Mouse (Mus musculus) embryonic facial prominence, embryonic 14.5 days (tissue): ENCODE results near the gene Mettl8. TPM values are rescaled to one million over a fixed set of nuclear protein-coding genes. Genes with fewer than 3 reads are reported as not detected.
A peak's percentile ranks its signal among the peaks of the same experiment; 100 is the strongest.

Source experiments
- ATAC-seq: fragments of 200-750 bp; cut with Nextera tagmentation; 2 replicates; pipeline ENCODE4 v1.8.0; 2017; ENCODE audit warnings: low read depth, moderate number of reproducible peaks, moderate TSS enrichment
- DNase-seq: peaks from one replicate; pipeline ENCODE4 v3.0.0-alpha.2; 2015; ENCODE audit warnings: low spot score
- H3K27ac ChIP-seq: fragments of 300-500 bp; sonication (generic); replicated peaks from 2 replicates; pipeline ENCODE4 v1.5.1; 2014; ENCODE audit warnings: low read depth, mild to moderate bottlenecking, low read length, moderate library complexity
- H3K27me3 ChIP-seq: fragments of 300-500 bp; sonication (generic); replicated peaks from 2 replicates; pipeline ENCODE4 v1.6.1; 2014; ENCODE audit warnings: low read length; ENCODE audit not compliant: control insufficient read depth, insufficient read depth
- H3K36me3 ChIP-seq: fragments of 300-500 bp; sonication (generic); 2 replicates; pipeline ENCODE4 v1.6.1; 2014; ENCODE audit warnings: low read length, mixed read lengths; ENCODE audit not compliant: control insufficient read depth, insufficient read depth
- H3K4me1 ChIP-seq: fragments of 300-500 bp; sonication (generic); 2 replicates; pipeline ENCODE4 v1.6.1; 2014; ENCODE audit warnings: antibody characterized with exemption, low read length; ENCODE audit not compliant: control insufficient read depth, insufficient read depth
- H3K4me2 ChIP-seq: fragments of 300-500 bp; sonication (generic); 2 replicates; pipeline ENCODE4 v1.6.1; 2014; ENCODE audit warnings: low read depth, mild to moderate bottlenecking, low read length, moderate library complexity, mixed read lengths
- H3K4me3 ChIP-seq: fragments of 300-500 bp; sonication (generic); 2 replicates; pipeline ENCODE4 v1.5.1; 2014; ENCODE audit warnings: low read depth, mild to moderate bottlenecking, low read length
- H3K9ac ChIP-seq: fragments of 300-500 bp; sonication (generic); 2 replicates; pipeline ENCODE4 v1.6.1; 2014; ENCODE audit warnings: low read depth, mild to moderate bottlenecking, low read length, moderate library complexity, mixed read lengths
- H3K9me3 ChIP-seq: fragments of 300-500 bp; sonication (generic); 2 replicates; pipeline ENCODE4 v1.6.1; 2016; ENCODE audit warnings: low read length; ENCODE audit not compliant: control insufficient read depth
- WGBS: fragments of 180-500 bp; shearing (Covaris S2); extraction: QIAGEN DNeasy Blood & Tissue Kit; methylation state at CpG from one replicate; pipeline ENCODE4 v1.1.7; 2014; 5-methylcytosine and 5-hydroxymethylcytosine counted together
- polyA plus RNA-seq: library from polyadenylated mRNA; unstranded; fragments of >200 nt; fragmentation: Nextera tagmentation; extraction: Ambion mirVana; gene quantifications from 2 replicates; pipeline ENCODE4 v1.2.1, GENCODE M21; 2014

The Mettl8 gene
- polyA plus RNA-seq, 1 experiment from 2014 or later: 14.9 TPM

DNA sequence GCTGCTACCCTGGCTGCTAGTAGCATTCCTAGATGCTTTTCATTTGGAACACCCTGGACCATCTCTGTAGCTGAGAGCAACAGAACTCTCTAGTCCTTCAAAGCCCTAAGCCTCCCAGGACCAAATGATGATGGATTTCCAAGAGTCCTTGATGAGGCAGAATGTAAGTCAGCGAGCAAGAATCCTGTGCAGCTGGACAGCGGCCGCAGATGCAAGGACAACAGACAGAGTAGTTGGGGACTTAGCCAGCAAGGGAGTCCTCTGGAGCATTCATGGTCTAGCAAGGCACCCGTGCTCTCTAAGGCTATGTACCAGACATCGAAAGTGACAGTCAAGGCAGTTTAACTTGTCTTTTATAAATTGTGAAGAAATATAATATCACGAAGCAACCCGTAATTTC lies 41.9 kb downstream of the Mettl8 start:
- H3K4me1 ChIP-seq: no peaks in the 10 kb centered on the region
- no peaks in the 10 kb centered on the region for H3K9me3 ChIP-seq
- WGBS: 94% methylated on average over 7 of the region's 7 CpGs
- no peak overlapping the region for H3K27ac ChIP-seq
- DNase-seq: no peak
- no peak overlapping the region for H3K4me2 ChIP-seq
- H3K4me3 ChIP-seq: no peak overlapping the region
- no peak for ATAC-seq
- H3K9ac ChIP-seq: no peak overlapping the region
- 0 out of 2 replicates have a peak, but pooled peaks cover 4% of the 10 kb centered on the region for H3K36me3 ChIP-seq
- H3K27me3 ChIP-seq: no peaks in the 10 kb centered on the region

DNA sequence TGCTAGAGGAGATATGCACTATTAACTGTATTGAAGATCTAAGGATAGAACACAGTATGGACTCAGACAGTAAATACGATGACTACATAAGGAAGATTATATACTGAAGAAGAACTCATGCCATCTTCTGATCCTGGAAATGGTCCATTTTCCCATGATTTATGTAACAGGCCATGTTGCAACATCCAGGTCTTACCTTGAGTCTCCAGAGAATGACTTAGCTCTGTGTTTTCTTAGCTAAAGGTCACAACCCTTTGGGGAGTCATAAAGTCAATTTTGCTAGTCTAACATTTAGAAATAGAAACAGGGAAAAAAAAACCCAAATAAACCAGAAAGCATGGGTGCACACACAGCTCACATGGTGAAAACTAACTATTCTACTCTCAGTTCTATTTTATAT lies 43.6 kb downstream of the Mettl8 start:
- ATAC-seq: no peak
- Histone ChIP-seq H3K27me3 (no peaks in the 10 kb centered on the region), H3K9me3 (no peaks in the 10 kb centered on the region), H3K4me1 (no peaks in the 10 kb centered on the region), H3K27ac (no peak overlapping the region), H3K36me3 (0 out of 2 replicates have a peak, but pooled peaks cover 4% of the 10 kb centered on the region), H3K4me3 (no peak overlapping the region), H3K4me2 (no peak overlapping the region), H3K9ac (no peak overlapping the region)
- 100% methylated on average over 1 of the region's 1 CpGs for WGBS
- no peak for DNase-seq

DNA sequence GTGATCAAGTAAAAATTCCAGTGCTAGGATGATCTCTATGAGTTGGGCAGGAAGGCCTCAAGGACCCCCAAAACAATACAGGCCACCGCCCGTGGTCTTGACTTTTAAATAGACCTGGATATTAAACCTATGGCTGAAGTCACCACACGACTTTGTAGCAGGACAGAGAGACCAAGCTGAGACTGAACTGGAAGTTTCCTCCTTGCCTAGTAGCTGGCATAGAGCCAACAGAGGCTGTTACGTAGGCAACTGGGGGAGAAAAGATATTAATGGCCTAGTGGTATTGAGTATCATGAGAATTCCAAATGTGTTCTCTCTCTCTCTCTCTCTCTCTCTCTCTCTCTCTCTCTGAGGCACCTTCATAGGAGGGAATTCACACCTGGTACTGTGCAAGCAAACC lies 51.0 kb downstream of the Mettl8 start:
- no peaks in the 10 kb centered on the region for H3K27me3 ChIP-seq
- no peak overlapping the region for H3K4me3 ChIP-seq
- ATAC-seq (peak; percentile 2; the same call in 1 of the 2 replicates), DNase-seq (peak; percentile 29)
- 80% methylated on average over 4 of the region's 4 CpGs for WGBS
- no peak overlapping the region for H3K4me2 ChIP-seq
- no peaks in the 10 kb centered on the region for H3K9me3 ChIP-seq
- no peak overlapping the region for H3K9ac ChIP-seq
- no peaks in the 10 kb centered on the region for H3K36me3 ChIP-seq
- H3K27ac ChIP-seq: no peak overlapping the region
- no peaks in the 10 kb centered on the region for H3K4me1 ChIP-seq

DNA sequence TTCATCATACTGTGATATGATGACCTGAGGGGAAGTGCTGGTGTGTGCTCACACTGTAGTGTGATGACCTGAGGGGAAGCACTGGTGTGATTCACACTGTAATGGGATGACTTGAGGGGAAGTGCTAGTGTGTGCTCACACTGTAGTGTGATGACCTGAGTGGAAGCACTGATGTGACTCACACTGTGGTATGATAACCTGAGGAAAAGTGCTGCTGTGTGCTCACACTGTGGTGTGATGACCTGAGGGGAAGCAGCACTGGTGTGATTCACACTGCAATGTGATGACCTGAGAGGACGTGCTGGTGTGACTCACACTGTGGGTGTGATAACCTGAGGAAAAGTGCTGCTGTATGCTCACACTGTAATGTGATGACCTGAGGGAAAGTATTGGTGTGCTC lies 52.9 kb downstream of the Mettl8 start:
- no peak for ATAC-seq
- Histone ChIP-seq H3K36me3 (no peaks in the 10 kb centered on the region), H3K9ac (no peak overlapping the region), H3K4me3 (no peak overlapping the region), H3K27me3 (no peaks in the 10 kb centered on the region), H3K9me3 (no peaks in the 10 kb centered on the region), H3K4me1 (no peaks in the 10 kb centered on the region), H3K27ac (no peak overlapping the region), H3K4me2 (no peak overlapping the region)
- 80% methylated on average over 1 of the region's 1 CpGs for WGBS
- no peak for DNase-seq

DNA sequence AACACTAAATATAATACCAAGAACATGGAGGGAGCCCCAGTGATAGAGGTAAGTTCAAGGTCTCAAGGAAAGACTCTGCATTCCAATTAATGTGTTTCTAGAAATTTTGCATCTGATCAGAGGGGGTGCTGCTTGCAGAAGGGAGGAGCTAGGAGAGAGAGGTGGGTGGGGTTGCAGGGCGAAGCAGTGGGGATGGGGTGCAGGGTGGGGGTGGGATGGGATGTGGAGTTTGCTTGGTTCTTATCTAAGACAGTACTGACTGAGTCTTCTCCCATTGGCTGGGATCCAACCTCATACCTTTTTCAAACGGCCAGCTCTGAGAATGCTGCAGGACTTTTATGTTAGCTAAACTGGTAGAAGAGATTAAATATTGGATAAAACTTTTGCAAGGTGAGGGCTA lies 56.6 kb downstream of the Mettl8 start:
- 70% methylated on average over 2 of the region's 2 CpGs for WGBS
- H3K4me1 ChIP-seq: no peaks in the 10 kb centered on the region; the same call in 1 of the 2 replicates
- no peaks in the 10 kb centered on the region for H3K27me3 ChIP-seq
- no peak for ATAC-seq
- H3K4me3 ChIP-seq: no peak overlapping the region
- H3K9ac ChIP-seq: no peak overlapping the region
- H3K4me2 ChIP-seq: no peak overlapping the region
- DNase-seq: no peak
- no peaks in the 10 kb centered on the region for H3K9me3 ChIP-seq
- H3K36me3 ChIP-seq: no peaks in the 10 kb centered on the region
- no peak overlapping the region for H3K27ac ChIP-seq

DNA sequence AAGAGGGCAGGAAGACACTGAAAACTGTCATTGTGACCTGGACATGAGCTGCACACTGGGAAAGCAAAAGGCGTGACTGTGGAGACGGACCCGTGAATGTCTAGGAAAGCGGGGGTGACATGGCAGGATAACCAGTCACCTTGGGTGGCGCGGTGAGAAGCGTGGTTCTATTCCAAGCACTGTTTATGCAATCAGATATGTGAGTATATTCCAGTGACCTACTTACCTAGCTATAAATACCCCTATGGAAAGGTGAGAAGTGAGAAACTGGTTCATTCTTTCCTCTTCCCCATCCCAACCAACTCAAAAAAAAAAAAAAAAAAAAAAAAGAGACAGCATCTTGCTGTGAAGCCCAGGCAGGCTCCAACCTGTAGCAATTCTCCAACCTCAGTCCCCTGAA lies 58.9 kb downstream of the Mettl8 start:
- DNase-seq: no peak
- Histone ChIP-seq H3K9ac (no peak overlapping the region), H3K36me3 (no peaks in the 10 kb centered on the region), H3K4me3 (no peak overlapping the region), H3K27me3 (no peaks in the 10 kb centered on the region), H3K4me2 (no peak overlapping the region), H3K9me3 (no peaks in the 10 kb centered on the region), H3K27ac (no peak overlapping the region), H3K4me1 (no peaks in the 10 kb centered on the region; the same call in 1 of the 2 replicates)
- WGBS: 91% methylated on average over 7 of the region's 7 CpGs
- no peak for ATAC-seq

DNA sequence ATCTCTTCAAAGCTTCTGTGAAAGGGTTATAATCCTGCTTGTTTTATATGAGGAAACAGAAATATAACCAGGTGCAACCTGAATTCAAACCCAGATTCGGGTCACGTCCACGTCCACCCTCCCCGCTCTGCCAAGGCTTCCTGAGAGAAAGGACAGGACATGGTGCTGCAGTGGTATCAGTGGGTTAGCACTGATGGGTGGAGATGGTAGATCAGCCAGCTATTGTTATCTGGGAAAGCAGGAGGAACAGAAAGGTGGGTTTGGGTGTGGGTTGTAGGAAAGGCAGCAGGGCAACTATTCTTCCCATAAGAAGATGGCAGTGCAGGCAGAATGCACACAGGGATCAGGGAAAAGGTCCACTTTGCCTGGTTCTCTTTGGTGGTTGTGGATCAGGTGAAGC lies 59.5 kb downstream of the Mettl8 start:
- Histone ChIP-seq H3K4me2 (no peak overlapping the region), H3K27me3 (no peaks in the 10 kb centered on the region), H3K9ac (no peak overlapping the region), H3K4me1 (no peaks in the 10 kb centered on the region; the same call in 1 of the 2 replicates), H3K36me3 (no peaks in the 10 kb centered on the region), H3K27ac (no peak overlapping the region), H3K9me3 (no peaks in the 10 kb centered on the region), H3K4me3 (no peak overlapping the region)
- no peak for DNase-seq
- 94% methylated on average over 4 of the region's 4 CpGs for WGBS
- no peak for ATAC-seq

DNA sequence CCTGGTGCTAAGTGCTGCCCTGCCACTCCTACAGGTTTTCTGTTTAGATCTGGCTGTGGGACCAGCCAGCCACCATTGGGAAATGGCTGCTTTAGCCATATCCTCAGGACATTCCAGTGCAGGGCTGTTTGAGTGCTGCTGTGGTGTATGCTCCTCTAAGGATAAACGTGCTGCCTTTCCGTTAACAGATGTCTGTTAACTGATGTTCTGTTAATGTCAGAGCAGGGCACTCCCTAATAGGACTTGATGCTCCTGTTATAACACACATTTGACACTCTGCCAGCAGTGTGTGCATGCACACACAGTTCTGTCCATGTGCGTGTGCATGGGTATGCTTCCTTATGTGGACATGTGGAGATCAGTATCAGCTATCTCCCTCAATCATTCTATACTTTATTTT lies 61.6 kb downstream of the Mettl8 start:
- Histone ChIP-seq H3K4me1 (no peaks in the 10 kb centered on the region; the same call in 1 of the 2 replicates), H3K27me3 (no peaks in the 10 kb centered on the region), H3K36me3 (no peaks in the 10 kb centered on the region), H3K4me3 (no peak overlapping the region), H3K4me2 (no peak overlapping the region), H3K9me3 (no peaks in the 10 kb centered on the region), H3K9ac (no peak overlapping the region), H3K27ac (no peak overlapping the region)
- 43% methylated on average over 3 of the region's 3 CpGs for WGBS
- ATAC-seq (no peak), DNase-seq (no peak)

DNA sequence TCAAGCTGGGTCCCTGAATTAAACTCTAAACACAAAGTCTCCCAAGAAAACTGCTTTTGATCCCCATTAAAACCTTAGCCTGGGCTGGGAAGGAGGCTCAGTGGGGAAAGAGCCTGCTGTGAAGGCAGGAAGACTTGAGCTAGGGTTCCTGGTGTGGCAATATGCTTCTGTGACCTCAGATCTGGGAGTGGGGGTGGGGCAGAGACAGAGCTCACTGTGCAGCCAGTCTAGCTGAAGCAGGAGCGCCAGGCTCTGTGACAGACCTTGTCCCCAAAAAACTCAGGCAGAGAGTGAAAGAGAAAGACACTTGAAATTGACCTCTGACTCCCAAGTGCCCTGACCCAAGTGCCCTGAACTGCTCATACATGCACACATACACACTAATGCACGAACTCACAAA lies 62.7 kb downstream of the Mettl8 start:
- H3K27me3 ChIP-seq: no peaks in the 10 kb centered on the region
- H3K9me3 ChIP-seq: no peaks in the 10 kb centered on the region
- H3K4me2 ChIP-seq: no peak overlapping the region
- H3K27ac ChIP-seq: no peak overlapping the region
- DNase-seq (no peak), ATAC-seq (no peak)
- no peaks in the 10 kb centered on the region for H3K36me3 ChIP-seq
- no peak overlapping the region for H3K9ac ChIP-seq
- 83% methylated on average over 2 of the region's 2 CpGs for WGBS
- no peaks in the 10 kb centered on the region; the same call in 1 of the 2 replicates for H3K4me1 ChIP-seq
- H3K4me3 ChIP-seq: no peak overlapping the region
